Mouse (Mus musculus) bone marrow, adult 2 months (tissue): ENCODE data around the gene Mbtps1.

ENCODE experiments used
- CTCF ChIP-seq: fragments of 200-500 bp; IDR thresholded peaks from 2 replicates; pipeline ENCODE4 v1.5.1; 2011; ENCODE audit warnings: low read length, control low read depth; ENCODE audit not compliant: control insufficient read depth, insufficient read depth
- POLR2A ChIP-seq: fragments of 200-500 bp; IDR thresholded peaks from 2 replicates; pipeline ENCODE4 v1.6.1; 2011; ENCODE audit warnings: low read depth, mild to moderate bottlenecking, control low read depth, low read length, borderline replicate concordance; ENCODE audit not compliant: control insufficient read depth

GRCm38 (mm10) chr8:119516674-119517073 is 41.9 kb downstream of the Mbtps1 start:
- TF ChIP-seq CTCF (no peak), POLR2A (no peak)
